Mouse (Mus musculus) layer of hippocampus, postnatal 14 days (tissue): Measurements from ENCODE around the gene Fam174a. TPM values are rescaled to one million over a fixed set of nuclear protein-coding genes. Genes with fewer than 3 reads are reported as not detected.

ENCODE experiments used
- DNase-seq, 2 experiments: peaks; one replicate each; pipeline ENCODE4 v3.0.0; 2021 to 2022; ENCODE audit warnings: low spot score in 2 of 2, mixed read lengths in 1 of 2
- long read RNA-seq, 2 experiments: library from polyadenylated mRNA; stranded (forward); transcript quantifications; one replicate each; pipeline ENCODE4 v2.0.0; 2021
- total RNA-seq, 2 experiments: library from RNA; stranded (reverse); gene quantifications; 2 replicates each; pipeline ENCODE4 v1.2.3; 2021

The Fam174a gene
- total RNA-seq: 10 to 100 TPM; 36.7 to 38.6 TPM
- long read RNA-seq, experiment 1, transcript Fam174a-201 (3 exons, 2,112 nt): major isoform, 67 of 68 reads
- long read RNA-seq, experiment 1, partial matches to known transcripts: 0 of 68 reads
- long read RNA-seq, experiment 1, other reads (novel, unspliced or antisense): 0 of 68 reads
- long read RNA-seq, experiment 2, transcript Fam174a-201 (3 exons, 2,112 nt): major isoform, 103 of 103 reads
- long read RNA-seq, experiment 2, partial matches to known transcripts: 0 of 103 reads
- long read RNA-seq, experiment 2, other reads (novel, unspliced or antisense): 0 of 103 reads

DNA sequence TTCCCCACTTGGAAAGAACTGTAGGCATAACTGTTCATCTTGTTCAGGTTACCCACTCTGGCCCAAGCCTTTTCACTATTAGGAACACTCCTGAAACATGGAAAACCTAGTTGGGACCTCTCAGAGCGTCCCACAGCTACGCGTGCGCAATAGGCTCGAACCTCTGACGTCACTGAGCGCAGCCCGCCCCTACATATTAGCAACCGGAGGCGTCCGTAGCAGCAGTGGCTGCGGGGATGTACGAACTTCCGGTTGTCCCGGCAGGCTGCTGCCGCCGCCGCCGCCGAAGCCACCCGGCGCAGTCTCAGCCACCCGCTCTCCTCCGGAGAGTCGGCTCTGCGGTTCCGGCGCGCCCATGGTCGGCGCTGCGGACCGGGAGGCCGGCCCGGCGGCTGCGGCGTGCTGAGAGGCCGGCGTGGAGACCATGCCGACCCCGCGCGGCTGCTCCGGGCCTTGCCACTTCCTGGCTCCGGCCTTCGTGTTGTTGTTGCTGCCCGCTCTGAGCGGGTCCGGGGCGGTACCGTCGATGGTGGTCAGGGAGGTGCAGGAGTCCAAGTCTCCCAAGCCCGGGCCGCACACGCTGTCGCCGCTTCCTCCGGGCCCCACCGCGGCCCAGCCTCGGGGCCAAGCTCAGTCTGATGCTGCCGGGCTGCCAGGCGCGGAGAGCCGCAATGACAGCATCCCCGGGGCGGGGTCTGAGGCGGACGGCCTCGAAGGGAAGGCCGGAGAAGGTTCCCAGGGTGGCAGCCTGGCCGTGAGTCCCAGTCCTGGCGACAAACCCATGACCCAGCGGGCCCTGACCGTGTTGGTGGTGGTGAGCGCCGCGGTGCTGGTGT, at the start of gene Fam174a:
Gene Fam174a (plus strand): TSS at position 231 of the 836 bp plus-strand sequence.
- DNase-seq: peak; percentile 86 to 95

DNA sequence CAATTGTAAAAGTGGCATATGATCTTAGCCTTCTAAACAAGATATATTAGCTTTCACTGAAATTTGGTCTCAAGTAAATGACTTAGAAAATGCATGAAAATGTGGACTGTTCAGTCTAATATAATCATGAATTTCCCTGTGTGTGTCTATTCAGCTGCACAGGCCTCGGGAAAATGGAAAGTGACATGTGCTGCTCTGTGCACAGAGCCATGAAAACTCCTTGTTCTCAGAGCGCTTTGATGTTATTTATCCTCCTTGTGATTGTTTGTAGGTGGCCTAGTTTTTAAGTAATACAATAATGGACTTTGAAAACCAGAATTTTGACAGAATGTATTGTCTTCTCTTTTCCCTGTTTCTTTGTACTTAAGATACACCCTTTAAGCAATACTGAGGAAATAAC, 49.6 kb upstream of the Fam174a start:
- DNase-seq: no peak

DNA sequence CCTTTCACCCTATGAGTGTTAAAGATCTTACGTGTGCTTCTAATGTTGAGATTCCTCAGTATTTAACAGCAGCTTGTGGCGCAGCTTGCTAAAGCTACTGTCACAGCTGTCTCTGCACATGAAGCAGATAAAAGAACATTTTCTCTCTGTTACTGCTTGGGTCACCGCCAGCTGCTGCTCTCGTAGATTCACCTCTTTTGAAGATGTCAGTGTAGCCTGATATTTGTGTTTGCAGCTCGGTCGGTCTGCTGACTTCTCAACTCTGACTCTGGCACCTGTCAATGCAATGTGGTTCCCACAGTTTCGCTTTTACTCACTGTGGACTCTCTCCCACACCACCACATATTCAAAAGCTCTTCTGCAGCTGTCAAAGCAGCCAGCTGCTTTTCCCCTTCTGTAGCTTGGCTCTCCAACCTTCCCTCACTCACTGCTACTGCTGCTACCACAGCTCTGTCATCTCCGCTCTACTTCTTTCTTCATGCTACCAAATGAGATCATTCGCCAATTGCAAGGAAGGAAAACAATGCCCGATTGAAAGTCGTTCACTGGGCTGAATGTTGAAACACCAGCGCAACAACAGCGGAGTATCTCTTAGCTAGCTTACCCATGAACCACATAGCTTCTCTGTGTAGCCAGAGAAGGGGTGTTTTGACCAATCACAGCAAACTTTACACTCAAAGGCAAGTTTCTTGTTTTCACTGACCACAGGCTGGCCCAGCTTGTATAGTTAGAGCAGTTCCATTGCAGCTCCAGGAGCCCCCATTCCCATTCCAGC, 45.3 kb upstream of the Fam174a start:
- peak; percentile 12 to 43 for DNase-seq

DNA sequence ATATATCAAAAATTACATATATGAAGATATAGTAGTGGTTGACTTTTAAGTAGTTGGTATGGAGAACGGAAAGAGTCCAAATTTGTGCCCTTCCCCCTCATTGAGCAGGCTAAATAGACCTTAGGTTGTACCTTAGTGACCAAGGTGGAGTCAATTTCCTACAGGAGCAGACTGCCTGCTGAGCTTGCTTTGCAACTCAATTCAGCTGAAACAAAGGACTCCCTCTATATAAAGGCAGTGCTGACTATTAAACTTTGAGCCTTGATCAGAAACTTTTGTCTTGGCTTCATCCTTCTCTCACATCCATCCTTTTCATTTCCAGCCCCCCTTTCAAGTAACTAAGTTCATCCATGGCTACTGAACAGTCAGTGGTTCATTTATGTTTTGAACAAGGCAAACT, 40.1 kb upstream of the Fam174a start:
- no peak for DNase-seq

DNA sequence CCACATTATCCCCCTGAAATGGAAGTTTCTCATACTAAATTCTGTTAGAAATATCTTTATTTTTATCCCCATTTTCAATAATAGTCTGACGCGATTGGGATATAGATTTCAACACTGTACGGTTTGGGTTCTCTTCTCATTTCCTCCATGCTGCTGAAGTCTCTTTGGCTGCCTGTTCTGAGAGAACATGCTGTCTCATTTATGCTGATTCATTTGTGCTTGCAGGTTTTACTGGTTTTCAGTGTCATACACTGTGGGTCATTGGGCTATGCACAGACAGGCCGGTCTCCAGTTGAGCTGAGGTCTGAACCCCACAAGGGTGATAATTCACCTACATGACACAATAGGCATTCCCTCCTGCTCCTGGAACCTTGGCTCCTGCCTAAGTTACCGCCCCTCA, 5.1 kb upstream of the Fam174a start:
- DNase-seq: no peak

DNA sequence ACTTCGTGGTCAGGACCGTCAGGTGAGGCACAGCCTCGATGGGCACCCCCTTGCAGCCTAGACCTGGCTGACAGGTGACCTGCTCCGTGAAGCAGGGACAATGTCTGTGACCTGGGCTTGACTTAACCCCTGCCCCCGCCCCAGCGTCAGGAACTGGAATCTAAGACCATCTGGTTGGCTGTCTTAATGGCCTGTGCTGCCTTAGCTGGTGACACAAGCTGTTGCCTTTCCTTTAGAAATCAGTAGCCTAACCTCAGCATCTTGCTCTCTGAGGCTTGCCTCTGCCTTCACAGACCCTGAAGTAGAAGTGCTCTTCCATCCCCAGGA, 769 bp downstream of the Fam174a start:
- peak in 1 of 2 experiments; percentile 18 for DNase-seq

DNA sequence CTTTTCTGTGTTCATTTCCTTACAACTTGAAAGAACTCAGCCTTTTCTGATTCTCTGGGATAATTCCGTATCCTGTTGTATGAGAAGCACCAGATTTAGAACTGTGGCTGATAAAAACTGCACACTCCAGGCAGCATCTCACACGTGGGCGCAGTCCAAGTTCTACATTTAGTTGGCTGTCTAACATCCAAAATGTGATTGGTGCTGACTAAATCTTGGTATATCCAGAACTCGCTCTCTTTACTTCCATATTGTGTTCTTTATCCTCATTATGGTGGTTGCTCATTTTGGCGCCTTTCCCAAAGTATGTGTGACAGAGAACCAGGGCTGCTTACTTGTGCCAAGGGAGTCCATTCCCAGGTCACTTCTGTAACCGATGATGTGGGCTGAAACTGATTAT, 2.6 kb downstream of the Fam174a start:
- peak in 1 of 2 experiments; percentile 34 for DNase-seq

DNA sequence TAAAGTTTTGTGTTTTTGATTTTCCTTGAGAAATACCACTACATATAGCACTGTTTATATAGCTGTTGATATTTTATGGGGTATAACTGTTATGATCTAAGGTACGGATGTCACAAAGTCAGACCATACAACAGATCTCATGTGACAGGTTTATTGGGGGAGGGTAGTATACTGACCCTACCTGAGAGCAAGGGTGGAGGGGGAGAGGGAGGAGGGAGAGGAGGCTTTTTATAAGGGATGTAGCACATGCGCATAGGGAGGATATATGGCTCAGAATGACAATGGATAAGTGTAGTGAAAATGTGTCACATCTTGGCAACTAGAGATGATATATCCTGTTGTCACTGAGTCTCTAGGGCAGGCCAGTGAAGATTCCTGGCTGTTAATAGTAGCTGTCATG, 8.8 kb downstream of the Fam174a start:
- DNase-seq: no peak

DNA sequence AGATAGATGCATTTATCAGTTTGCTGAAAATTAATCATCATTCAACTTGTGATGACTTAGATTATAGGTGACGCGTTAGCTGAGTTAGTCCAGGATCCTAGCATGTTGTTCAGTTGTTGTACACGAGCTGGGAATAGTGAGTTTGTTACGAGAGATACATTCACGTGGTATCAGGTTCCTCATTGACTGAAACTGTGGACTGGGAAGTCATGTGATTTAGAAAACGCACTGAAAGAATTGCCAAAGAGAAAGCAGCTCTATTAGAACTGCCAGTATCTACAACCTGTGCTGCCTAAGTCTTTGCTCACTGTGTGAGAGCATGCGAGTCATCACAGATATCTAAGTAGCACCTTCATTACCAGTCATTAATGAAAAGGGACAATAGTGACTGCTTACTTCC, 9.6 kb downstream of the Fam174a start:
- DNase-seq: no peak

DNA sequence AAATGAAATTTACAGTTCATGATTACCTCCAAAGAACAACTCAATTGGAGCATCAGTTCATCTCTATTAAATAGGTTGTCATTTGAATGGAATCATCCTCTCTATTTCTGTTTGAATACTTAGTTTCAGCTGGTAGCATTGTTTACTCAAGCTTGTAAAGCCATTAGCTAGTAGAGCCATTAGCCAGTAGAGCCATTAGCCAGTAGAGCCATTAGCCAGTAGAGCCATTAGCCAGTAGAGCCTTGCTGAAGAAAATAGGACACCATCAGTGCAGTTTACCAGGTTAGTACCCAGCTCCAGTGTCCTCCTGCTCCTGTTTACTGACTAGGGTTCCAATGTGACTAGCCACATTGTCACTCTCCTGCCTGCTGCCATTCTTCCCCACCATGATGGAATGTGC, 13.4 kb downstream of the Fam174a start:
- DNase-seq: no peak

DNA sequence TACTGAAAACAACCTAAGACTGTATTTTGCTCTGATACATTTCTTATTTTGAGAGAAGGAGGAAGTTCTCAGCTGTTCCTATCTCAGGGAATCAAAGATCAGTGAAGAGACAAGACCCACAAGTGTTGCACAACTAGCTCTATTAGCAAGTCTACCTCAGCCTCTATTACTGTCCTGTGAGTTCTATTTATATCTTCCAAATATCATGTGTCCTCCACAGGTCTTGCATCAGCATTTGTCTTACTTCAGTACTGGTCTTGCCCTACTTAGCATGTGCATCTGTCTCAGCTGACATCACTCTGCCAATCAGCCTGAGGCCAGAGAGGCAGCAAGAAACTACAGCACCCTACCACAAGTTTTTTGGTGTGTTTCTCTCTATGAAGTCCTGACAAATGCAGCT, 26.2 kb downstream of the Fam174a start:
- DNase-seq: no peak

DNA sequence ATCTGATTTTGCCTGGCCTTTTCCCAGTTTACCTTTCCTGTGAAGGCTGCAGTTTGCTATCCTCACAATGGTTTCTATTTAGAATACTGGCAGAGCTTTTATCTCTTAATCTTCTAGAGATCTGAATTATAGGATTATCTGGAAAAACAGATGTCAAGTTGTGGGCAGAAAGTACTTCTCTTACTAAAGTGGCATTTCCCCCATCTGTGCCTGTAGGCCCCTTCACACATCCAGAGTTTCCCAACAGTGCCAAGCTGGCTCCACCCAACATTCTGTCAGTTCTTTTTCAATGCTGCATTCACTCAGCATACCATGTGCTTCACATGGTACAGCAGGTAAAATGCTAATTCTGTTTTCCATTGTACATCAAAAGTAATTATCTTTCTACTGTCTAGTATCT, 28.8 kb downstream of the Fam174a start:
- peak; percentile 13 to 80 for DNase-seq

DNA sequence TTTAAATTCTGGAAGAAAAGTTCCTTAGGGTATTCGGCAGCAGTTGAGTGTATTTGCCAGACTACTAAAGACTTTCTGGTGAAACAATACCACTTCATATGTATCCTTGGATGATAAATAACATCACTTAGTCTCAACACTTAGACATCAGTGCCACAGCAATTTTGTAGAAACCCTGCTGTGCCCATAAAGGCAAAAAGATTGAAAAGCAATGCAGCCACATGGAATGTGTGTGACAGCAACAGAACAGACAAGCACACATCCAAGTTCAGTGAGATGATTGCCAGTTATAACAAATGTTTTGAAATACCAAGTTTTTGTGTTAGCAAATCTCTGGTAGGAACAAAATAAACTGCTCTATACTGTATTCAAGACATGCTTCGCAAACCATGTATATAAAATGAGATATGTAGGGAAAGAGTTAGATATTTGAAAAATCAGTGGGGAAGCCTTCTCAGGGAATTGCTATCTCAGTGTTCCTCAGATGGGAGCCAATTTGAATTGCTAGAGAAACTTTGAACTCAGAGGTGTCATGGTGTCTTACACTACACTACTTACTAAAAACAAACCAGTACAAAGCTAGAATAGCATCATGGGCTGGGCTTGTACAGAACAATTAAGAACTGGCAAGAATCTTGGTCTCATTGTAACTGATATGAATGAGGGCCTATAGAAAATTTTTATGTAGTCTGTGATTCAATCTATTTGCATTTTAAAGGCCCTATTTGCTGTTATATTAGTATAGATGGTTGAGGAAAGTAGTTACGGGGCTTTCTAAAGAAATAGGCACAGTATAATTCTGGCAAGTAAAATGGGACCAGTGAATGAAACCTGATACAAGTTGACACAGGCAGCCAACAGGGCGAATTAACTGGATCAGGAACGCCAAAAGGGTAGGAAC, 30.4 kb downstream of the Fam174a start:
- peak in 1 of 2 experiments; percentile 49 for DNase-seq

DNA sequence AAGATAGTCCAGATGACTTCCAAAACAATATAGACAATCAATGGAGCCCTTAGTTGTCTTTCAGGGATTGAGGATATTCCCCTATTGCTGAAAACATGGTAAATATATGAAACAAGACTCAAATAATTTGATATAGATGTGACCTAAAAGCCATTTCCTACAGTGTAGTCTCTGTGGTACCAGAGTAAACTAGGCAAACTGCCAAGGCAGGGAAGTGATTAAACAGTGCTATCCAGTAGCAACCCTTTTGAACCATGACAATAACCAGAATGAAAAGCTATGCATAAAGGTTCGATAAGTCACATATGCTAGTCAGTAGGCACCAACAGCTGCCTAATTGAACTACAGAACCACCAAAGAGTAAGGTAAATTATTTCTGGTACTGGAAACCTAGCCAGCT, 40.7 kb downstream of the Fam174a start:
- DNase-seq: no peak

DNA sequence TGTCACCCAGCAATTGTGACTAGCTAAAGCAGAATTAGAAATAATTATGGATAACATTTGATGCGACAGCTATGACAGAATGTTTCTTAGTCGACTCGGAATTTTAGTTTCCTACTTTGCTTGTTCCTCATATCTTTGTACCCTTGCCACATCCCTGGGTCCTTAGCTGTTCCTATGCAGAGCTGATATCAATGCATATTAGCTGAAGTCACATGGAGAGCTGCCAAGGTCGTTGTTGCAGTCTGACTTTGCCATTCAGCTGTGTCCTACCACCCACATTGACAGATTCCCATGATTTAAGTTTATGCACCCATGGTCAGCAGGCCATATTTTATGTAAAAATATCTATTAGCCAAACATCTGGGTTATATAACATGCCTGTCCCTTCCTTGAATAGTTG, 43.5 kb downstream of the Fam174a start:
- DNase-seq: no peak

DNA sequence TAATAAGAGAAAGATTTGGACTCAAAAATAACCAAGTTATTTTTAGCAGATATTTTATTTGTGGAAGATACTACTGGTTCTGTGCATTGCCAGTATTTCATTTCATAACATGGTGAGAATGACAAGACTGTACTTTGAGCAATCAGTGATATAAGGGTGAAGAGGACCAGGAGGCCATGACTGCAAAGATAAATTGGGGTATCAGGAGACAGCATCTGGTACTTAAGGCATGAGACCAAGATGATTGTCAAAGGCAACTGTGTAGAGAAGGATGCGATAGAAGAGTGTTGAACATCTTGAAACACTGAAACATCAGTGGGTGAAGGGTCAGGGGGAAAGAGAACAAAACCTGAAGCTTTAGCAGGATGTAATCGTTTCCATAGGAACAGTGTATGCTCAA, 50.3 kb downstream of the Fam174a start:
- DNase-seq: no peak

DNA sequence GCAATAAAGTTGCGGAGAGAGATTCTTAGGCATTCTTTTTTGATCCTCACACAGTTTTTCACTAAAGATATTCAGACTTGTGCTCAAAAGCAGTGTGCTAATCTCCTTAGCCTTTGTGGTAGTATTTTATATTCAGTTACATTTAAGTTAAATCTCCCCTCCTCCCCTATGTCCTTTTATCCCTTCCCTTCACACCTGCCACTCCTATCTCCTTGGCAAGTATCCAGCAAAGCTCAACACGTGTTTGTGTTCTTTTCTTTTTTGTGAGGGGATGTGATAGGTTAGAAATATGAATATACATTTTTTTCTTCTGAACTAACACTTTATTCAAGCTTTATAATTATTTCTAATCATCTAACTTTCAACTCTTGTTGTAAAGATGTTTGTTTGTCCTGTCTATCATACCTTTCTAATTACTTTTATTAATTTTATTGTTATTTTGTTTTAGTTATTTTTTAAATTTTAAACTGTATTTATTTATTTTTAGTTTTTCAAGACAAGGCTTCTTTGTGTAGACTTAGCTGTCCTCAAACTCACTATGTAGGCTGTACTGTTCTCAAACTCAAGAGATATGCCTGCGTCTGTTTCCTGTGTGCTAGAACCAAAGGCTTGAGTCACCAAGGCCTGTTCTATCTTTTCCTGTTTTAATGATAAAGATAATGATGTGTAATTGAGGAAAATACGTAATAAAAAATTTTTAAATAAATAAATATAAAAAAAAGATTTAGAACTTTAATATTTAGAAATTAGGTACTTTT, 53.4 kb downstream of the Fam174a start:
- no peak for DNase-seq

DNA sequence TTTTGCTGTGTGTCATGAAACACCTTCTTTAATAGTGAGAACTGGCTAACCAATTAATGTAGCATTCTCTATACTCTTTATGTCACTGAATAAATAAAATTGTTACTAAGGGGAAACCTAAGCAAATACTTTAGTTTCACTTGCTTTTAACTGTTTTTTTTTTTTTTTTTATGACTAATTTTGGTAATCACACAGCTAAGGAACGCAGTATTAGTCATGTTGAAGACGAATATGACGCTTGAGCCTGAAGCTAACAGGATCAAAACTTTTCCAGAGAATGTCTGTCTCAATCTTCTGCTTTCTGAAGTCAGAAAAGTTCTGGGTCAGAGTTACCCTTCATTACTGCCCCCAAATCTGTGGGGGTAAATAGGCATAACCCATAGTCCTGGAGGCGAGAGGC, 54.3 kb downstream of the Fam174a start:
- no peak for DNase-seq

DNA sequence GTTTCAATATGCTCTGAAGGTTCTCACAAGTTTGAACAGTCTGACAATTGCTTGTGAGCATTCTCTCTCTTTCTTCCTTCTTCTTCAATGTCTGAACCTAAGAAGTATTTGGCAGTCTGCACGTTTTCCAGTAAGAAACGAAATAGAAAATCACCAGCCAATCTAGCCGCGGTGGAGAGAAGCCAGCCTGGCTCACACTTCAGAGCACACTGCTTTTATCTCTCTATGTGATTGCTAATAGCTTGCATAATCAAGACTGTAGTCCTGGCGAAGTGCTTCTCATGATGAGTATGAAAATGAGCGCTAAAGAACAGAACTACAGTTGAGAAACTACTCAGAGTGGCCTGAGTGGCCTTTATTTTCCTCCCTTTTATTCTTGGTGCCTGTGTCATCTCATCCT, 62.0 kb downstream of the Fam174a start:
- no peak for DNase-seq

DNA sequence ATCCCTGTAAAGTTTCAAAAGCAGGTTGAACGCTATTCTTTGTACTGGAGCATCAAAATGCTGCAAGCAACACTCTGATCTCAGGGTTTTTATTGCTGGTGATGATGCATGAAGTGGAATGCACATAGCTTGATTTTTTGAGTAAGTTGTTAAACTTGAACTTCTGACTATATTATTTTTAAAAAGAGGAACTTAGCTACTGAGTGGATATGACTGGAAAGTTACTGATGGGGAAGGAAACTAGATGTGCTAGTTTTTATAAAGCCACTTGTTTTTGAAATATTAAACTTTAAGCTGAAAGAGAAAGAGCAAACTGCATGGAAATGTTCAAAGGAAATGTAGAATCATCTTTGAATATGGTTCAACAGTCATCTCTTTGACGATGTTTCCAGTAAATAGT, 67.6 kb downstream of the Fam174a start:
- DNase-seq: no peak
